Mouse (Mus musculus) stomach, postnatal 0 days (tissue): ENCODE data around the gene Chchd4.

ENCODE experiments used
- CTCF ChIP-seq: IDR thresholded peaks from 2 replicates; pipeline ENCODE4 v1.5.1; 2016; ENCODE audit warnings: antibody characterized with exemption, low read depth, mild to moderate bottlenecking, moderate library complexity
- EP300 ChIP-seq: optimal IDR thresholded peaks from 2 replicates; pipeline ENCODE3; 2016; ENCODE audit warnings: antibody characterized with exemption

GRCm38 (mm10) chr6:91514135-91514534 lies 40.8 kb upstream of the Chchd4 start:
- no peak for TF ChIP-seq CTCF
- TF ChIP-seq EP300, result no peak
